Mouse (Mus musculus): ENCODE results near the gene Ifna4. TPM values are rescaled to one million over a fixed set of nuclear protein-coding genes. Genes with fewer than 3 reads are reported as not detected.
"Not testable (repeated sequence)": the region's sequence is repeated elsewhere in the genome, so short reads cannot be mapped to it uniquely, and the experiment has no call there.

Ifna4 gene
- polyA plus RNA-seq (2014; fragmentation: Nextera tagmentation; extraction: Ambion mirVana): not detected in 2 replicates

GRCm38 (mm10) chr4:88841438-88841911 is at the start of gene Ifna4:
Gene Ifna4 (plus strand): TSS chr4:88841861.
- H3K9ac ChIP-seq (ENCODE audit: low read length): no peak within 1 kb of the TSS
- H3K4me3 ChIP-seq (ENCODE audit: low read depth, low read length): no peak within 1 kb of the TSS
- 35% methylated on average over 2 of the region's 2 CpGs for WGBS
- no peaks in the 10 kb centered on the region for H3K4me1 ChIP-seq (ENCODE audit: control insufficient read depth, insufficient read depth, low read length)
- no peaks in the 10 kb centered on the region for H3K27me3 ChIP-seq (replicated peaks; ENCODE audit: control insufficient read depth, insufficient read depth, low read length)
- H3K4me2 ChIP-seq (ENCODE audit: low read length): no peak within 1 kb of the TSS
- ATAC-seq: no peak
- no peak within 1 kb of the TSS for H3K27ac ChIP-seq (ENCODE audit: low read depth, low read length)
- DNase-seq (ENCODE audit: low spot score): no peak
- H3K36me3 ChIP-seq (ENCODE audit: control insufficient read depth, insufficient read depth, low read length): no peaks in the 10 kb centered on the region
- H3K9me3 ChIP-seq (replicated peaks; ENCODE audit: control insufficient read depth, low read length): no peaks in the 10 kb centered on the region

DNA sequence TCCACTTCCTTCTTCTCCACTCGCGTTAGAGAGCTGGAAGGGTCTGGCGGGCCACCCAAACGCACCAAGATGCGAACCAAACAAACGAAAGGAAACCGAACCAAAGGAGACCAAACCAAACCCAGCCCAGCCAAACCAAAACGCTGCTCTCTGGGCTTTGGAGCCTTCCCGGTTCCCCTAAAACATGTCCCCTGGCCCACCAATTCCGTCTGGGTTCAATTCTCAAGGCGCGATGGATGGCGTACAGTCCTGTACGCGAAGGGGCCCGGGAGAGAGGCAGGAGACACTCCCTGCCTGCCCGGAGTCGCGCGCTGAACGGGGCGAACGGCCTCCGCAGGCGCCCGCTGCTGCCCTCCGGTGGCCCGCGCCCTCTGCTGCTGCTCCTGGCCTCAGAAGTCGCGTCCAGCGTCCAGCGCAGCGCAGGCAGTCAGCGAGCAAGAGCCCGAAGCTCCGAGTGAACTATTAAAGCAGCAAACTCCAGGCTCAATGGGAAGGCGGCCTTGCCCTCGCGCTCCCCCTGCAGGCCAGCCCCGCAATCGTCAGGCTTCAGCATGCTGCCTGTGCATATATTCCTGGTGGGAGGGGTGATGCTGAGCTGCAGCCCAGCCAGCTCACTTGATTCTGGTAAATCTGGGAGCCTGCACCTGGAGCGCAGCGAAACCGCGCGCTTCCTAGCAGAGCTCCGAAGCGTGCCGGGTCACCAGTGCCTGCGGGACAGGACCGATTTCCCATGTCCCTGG is 47.6 kb upstream of the Ifna4 start, which contains the start of gene Gm13275:
TSS of gene Gm13275 (plus strand) at position 552 of the 740 bp plus-strand sequence.
- not testable (repeated sequence) for H3K36me3 ChIP-seq (ENCODE audit: control insufficient read depth, insufficient read depth, low read length); H3K4me3 ChIP-seq (ENCODE audit: low read depth, low read length); ATAC-seq; H3K9me3 ChIP-seq (replicated peaks; ENCODE audit: control insufficient read depth, low read length); H3K27me3 ChIP-seq (replicated peaks; ENCODE audit: control insufficient read depth, insufficient read depth, low read length); H3K4me2 ChIP-seq (ENCODE audit: low read length); H3K4me1 ChIP-seq (ENCODE audit: control insufficient read depth, insufficient read depth, low read length); H3K9ac ChIP-seq (ENCODE audit: low read length); H3K27ac ChIP-seq (ENCODE audit: low read depth, low read length); DNase-seq (ENCODE audit: low spot score)
- WGBS: 0% methylated on average over 6 of the region's 52 CpGs

- H3K36me3 ChIP-seq (ENCODE audit: control insufficient read depth, insufficient read depth, low read length); H3K27ac ChIP-seq (ENCODE audit: low read depth, low read length); H3K4me2 ChIP-seq (ENCODE audit: low read length); H3K9me3 ChIP-seq (replicated peaks; ENCODE audit: control insufficient read depth, low read length); H3K9ac ChIP-seq (ENCODE audit: low read length); H3K4me3 ChIP-seq (ENCODE audit: low read depth, low read length); H3K27me3 ChIP-seq (replicated peaks; ENCODE audit: control insufficient read depth, insufficient read depth, low read length); ATAC-seq; H3K4me1 ChIP-seq (ENCODE audit: control insufficient read depth, insufficient read depth, low read length); DNase-seq (ENCODE audit: low spot score): not testable (repeated sequence)
- WGBS: no CpG with 5 or more reads among the region's 28 CpGs
Observed at GRCm38 (mm10) chr4:88797097-88797496, 44.6 kb upstream of the Ifna4 start, which contains the start of gene Gm13279. Gene Gm13279 (plus strand): TSS chr4:88797397.

- ATAC-seq; H3K27me3 ChIP-seq (replicated peaks; ENCODE audit: control insufficient read depth, insufficient read depth, low read length); H3K27ac ChIP-seq (ENCODE audit: low read depth, low read length); H3K9ac ChIP-seq (ENCODE audit: low read length); H3K4me3 ChIP-seq (ENCODE audit: low read depth, low read length); H3K36me3 ChIP-seq (ENCODE audit: control insufficient read depth, insufficient read depth, low read length); H3K4me2 ChIP-seq (ENCODE audit: low read length); H3K9me3 ChIP-seq (replicated peaks; ENCODE audit: control insufficient read depth, low read length); DNase-seq (ENCODE audit: low spot score); H3K4me1 ChIP-seq (ENCODE audit: control insufficient read depth, insufficient read depth, low read length): not testable (repeated sequence)
- 0% methylated on average over 1 of the region's 7 CpGs for WGBS
Observed at GRCm38 (mm10) chr4:88799365-88799764, 42.3 kb upstream of the Ifna4 start, which contains the start of gene Gm13285. Gene Gm13285 (plus strand): TSS chr4:88799665.

GRCm38 (mm10) chr4:88802954-88803353 is 38.7 kb upstream of the Ifna4 start, which contains the start of gene Gm13287:
Gene Gm13287 (plus strand): TSS chr4:88803254.
- not testable (repeated sequence) for H3K9ac ChIP-seq (ENCODE audit: low read length); ATAC-seq; H3K4me3 ChIP-seq (ENCODE audit: low read depth, low read length); H3K27ac ChIP-seq (ENCODE audit: low read depth, low read length); DNase-seq (ENCODE audit: low spot score); H3K36me3 ChIP-seq (ENCODE audit: control insufficient read depth, insufficient read depth, low read length); H3K4me1 ChIP-seq (ENCODE audit: control insufficient read depth, insufficient read depth, low read length); H3K27me3 ChIP-seq (replicated peaks; ENCODE audit: control insufficient read depth, insufficient read depth, low read length); H3K9me3 ChIP-seq (replicated peaks; ENCODE audit: control insufficient read depth, low read length); H3K4me2 ChIP-seq (ENCODE audit: low read length)
- no CpG with 5 or more reads among the region's 29 CpGs for WGBS

DNA sequence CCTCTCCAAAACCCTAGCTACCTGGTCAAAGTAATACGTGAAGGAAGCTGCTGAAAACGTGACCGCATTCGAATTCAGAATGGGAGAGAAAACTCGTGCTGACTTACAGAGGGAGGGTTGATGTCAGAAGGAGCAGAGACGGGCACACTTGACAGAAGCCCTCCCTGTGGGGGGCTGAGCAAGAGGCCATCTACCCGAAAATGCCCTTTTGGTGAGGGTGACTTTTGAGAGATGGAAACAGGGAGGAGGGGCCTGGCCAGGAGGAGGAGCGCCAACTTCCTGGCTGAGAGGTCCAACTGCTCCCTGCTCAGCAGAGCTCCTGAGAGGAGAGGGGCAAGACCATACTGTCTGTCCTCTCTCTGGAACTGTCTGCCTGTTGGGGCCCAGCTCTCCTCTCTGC is 36.4 kb upstream of the Ifna4 start, which contains the start of gene Gm13288:
TSS of gene Gm13288 (plus strand) at position 301 of the 400 bp plus-strand sequence.
- H3K4me2 ChIP-seq (ENCODE audit: low read length): peak within 1 kb of the TSS; percentile 34; the same call in 1 of the 2 replicates
- not testable (repeated sequence) for H3K4me1 ChIP-seq (ENCODE audit: control insufficient read depth, insufficient read depth, low read length); H3K27ac ChIP-seq (ENCODE audit: low read depth, low read length); H3K27me3 ChIP-seq (replicated peaks; ENCODE audit: control insufficient read depth, insufficient read depth, low read length); H3K36me3 ChIP-seq (ENCODE audit: control insufficient read depth, insufficient read depth, low read length); ATAC-seq; DNase-seq (ENCODE audit: low spot score); H3K9me3 ChIP-seq (replicated peaks; ENCODE audit: control insufficient read depth, low read length); H3K9ac ChIP-seq (ENCODE audit: low read length); H3K4me3 ChIP-seq (ENCODE audit: low read depth, low read length)
- no CpG with 5 or more reads among the region's 8 CpGs for WGBS

GRCm38 (mm10) chr4:88805761-88806160 is 35.9 kb upstream of the Ifna4 start:
- no CpG with 5 or more reads among the region's 34 CpGs for WGBS
- not testable (repeated sequence) for ATAC-seq; H3K36me3 ChIP-seq (ENCODE audit: control insufficient read depth, insufficient read depth, low read length); H3K27ac ChIP-seq (ENCODE audit: low read depth, low read length); DNase-seq (ENCODE audit: low spot score); H3K4me1 ChIP-seq (ENCODE audit: control insufficient read depth, insufficient read depth, low read length); H3K9me3 ChIP-seq (replicated peaks; ENCODE audit: control insufficient read depth, low read length); H3K27me3 ChIP-seq (replicated peaks; ENCODE audit: control insufficient read depth, insufficient read depth, low read length); H3K4me3 ChIP-seq (ENCODE audit: low read depth, low read length); H3K9ac ChIP-seq (ENCODE audit: low read length)
- peak overlapping the region; percentile 34; the same call in 1 of the 2 replicates for H3K4me2 ChIP-seq (ENCODE audit: low read length)

DNA sequence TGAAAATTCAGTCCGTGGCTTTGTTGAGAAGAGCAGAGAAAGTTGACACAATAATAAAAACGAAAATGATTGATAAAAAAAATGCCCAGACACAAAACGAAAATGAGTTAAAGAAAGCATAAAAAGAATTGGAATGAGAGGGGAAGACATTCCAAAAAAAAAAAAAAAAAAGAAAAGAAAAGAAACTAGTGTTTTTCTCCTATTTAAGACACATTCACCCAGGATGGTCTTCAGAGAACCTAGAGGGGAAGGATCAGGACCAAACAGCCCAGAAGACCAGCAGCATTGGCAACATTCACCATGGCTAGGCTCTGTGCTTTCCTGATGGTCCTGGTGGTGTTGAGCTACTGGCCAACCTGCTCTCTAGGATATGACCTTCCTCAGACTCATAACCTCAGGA is 25.7 kb upstream of the Ifna4 start, which contains the start of gene Ifna7:
TSS of gene Ifna7 (plus strand) at position 301 of the 400 bp plus-strand sequence.
- H3K27me3 ChIP-seq (replicated peaks; ENCODE audit: control insufficient read depth, insufficient read depth, low read length): no peaks in the 10 kb centered on the region
- no peak within 1 kb of the TSS for H3K4me3 ChIP-seq (ENCODE audit: low read depth, low read length)
- no peak for DNase-seq (ENCODE audit: low spot score)
- H3K4me2 ChIP-seq (ENCODE audit: low read length): no peak within 1 kb of the TSS
- H3K4me1 ChIP-seq (ENCODE audit: control insufficient read depth, insufficient read depth, low read length): no peaks in the 10 kb centered on the region
- H3K36me3 ChIP-seq (ENCODE audit: control insufficient read depth, insufficient read depth, low read length): no peaks in the 10 kb centered on the region
- no peak for ATAC-seq
- no peak within 1 kb of the TSS for H3K9ac ChIP-seq (ENCODE audit: low read length)
- no peak within 1 kb of the TSS for H3K27ac ChIP-seq (ENCODE audit: low read depth, low read length)
- H3K9me3 ChIP-seq (replicated peaks; ENCODE audit: control insufficient read depth, low read length): no peaks in the 10 kb centered on the region
- 66% methylated on average over 3 of the region's 3 CpGs for WGBS

- no peaks in the 10 kb centered on the region for H3K36me3 ChIP-seq (ENCODE audit: control insufficient read depth, insufficient read depth, low read length)
- no peaks in the 10 kb centered on the region for H3K9me3 ChIP-seq (replicated peaks; ENCODE audit: control insufficient read depth, low read length)
- H3K27me3 ChIP-seq (replicated peaks; ENCODE audit: control insufficient read depth, insufficient read depth, low read length): no peaks in the 10 kb centered on the region
- H3K4me2 ChIP-seq (ENCODE audit: low read length): no peak within 1 kb of the TSS
- ATAC-seq: no peak
- no peak within 1 kb of the TSS for H3K27ac ChIP-seq (ENCODE audit: low read depth, low read length)
- 76% methylated on average over 1 of the region's 1 CpGs for WGBS
- no peak for DNase-seq (ENCODE audit: low spot score)
- no peak within 1 kb of the TSS for H3K4me3 ChIP-seq (ENCODE audit: low read depth, low read length)
- no peak within 1 kb of the TSS for H3K9ac ChIP-seq (ENCODE audit: low read length)
- H3K4me1 ChIP-seq (ENCODE audit: control insufficient read depth, insufficient read depth, low read length): no peaks in the 10 kb centered on the region
Observed at GRCm38 (mm10) chr4:88819659-88820058, 22.0 kb upstream of the Ifna4 start, which contains the start of gene Ifna11. Gene Ifna11 (plus strand): TSS chr4:88819959.

All from forebrain, embryonic 14.5 days (tissue).